Mouse (Mus musculus) layer of hippocampus, adult 2 months (tissue): ENCODE measurements around the gene Gfer. TPM values are rescaled to one million over a fixed set of nuclear protein-coding genes. Genes with fewer than 3 reads are reported as not detected.

Experiments
- DNase-seq, 2 experiments: peaks; one replicate each; pipeline ENCODE4 v3.0.0; 2022; ENCODE audit warnings: low spot score in 2 of 2
- H3K27ac ChIP-seq: fragments of 200-600 bp; 2 replicates; pipeline ENCODE4 v1.8.1; 2022
- H3K4me3 ChIP-seq: fragments of 200-600 bp; 2 replicates; pipeline ENCODE4 v1.8.1; 2022; ENCODE audit warnings: mild to moderate bottlenecking
- CTCF ChIP-seq: fragments of 200-600 bp; conservative IDR thresholded peaks from 2 replicates; pipeline ENCODE4 v1.8.1; 2022; ENCODE audit warnings: antibody characterized with exemption, mild to moderate bottlenecking, moderate library complexity
- total RNA-seq, 2 experiments: library from RNA; stranded (reverse); gene quantifications; 2 replicates each; pipeline ENCODE4 v1.2.3; 2021

Gfer gene
- total RNA-seq, 2 experiments from 2014 or later, result 22.3 to 22.4 TPM

- no peak for TF ChIP-seq CTCF
- DNase-seq, result no peak
- H3K4me3 ChIP-seq, result no peak overlapping the region
- no peak overlapping the region for H3K27ac ChIP-seq
Measured at GRCm38 (mm10) chr17:24692385-24692784, 3.6 kb downstream of the Gfer start.

GRCm38 (mm10) chr17:24689251-24690081 lies 6.5 kb downstream of the Gfer start, which contains the start of gene Syngr3:
TSS of gene Syngr3 (minus strand) at chr17:24689955.
- no peak; the same call in 1 of the 2 replicates for TF ChIP-seq CTCF
- H3K4me3 ChIP-seq, result peak within 1 kb of the TSS; percentile 89
- peak in 1 of 2 experiments; percentile 55 for DNase-seq
- peak within 1 kb of the TSS; percentile 98 for H3K27ac ChIP-seq

GRCm38 (mm10) chr17:24687599-24687998 lies 8.4 kb downstream of the Gfer start:
- Histone ChIP-seq H3K27ac (no peak overlapping the region), H3K4me3 (peak overlapping the region; percentile 89)
- no peak for DNase-seq
- TF ChIP-seq CTCF, result no peak

GRCm38 (mm10) chr17:24687146-24687595 lies 8.8 kb downstream of the Gfer start:
- peak overlapping the region; percentile 89 for H3K4me3 ChIP-seq
- DNase-seq, result no peak
- TF ChIP-seq CTCF, result no peak

DNA sequence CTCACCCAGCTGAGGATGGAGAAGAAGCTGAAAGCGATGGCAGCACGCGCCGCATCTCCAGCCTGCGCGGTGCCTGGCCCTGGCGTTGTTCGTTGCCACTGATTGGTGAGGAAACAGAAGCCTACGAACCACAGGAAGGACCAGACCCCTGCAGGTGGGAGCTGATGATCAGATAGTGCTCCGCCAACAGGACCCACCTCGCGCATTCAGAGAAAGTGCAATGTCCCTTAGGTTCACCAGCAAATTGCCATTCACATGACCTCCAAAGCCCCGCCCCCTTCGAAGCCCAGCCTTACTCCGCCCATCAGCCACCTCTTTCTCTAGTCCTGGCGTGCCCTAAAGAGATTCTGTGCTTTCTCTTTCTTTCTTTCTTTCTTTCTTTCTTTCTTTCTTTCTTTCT lies 9.4 kb downstream of the Gfer start:
- DNase-seq, result no peak
- TF ChIP-seq CTCF, result no peak
- Histone ChIP-seq H3K4me3 (no peak overlapping the region), H3K27ac (no peak overlapping the region)

More at GRCm38 (mm10) chr17:24687146-24687595, 8.8 kb downstream of the Gfer start:
- H3K27ac ChIP-seq, result no peak overlapping the region

DNA sequence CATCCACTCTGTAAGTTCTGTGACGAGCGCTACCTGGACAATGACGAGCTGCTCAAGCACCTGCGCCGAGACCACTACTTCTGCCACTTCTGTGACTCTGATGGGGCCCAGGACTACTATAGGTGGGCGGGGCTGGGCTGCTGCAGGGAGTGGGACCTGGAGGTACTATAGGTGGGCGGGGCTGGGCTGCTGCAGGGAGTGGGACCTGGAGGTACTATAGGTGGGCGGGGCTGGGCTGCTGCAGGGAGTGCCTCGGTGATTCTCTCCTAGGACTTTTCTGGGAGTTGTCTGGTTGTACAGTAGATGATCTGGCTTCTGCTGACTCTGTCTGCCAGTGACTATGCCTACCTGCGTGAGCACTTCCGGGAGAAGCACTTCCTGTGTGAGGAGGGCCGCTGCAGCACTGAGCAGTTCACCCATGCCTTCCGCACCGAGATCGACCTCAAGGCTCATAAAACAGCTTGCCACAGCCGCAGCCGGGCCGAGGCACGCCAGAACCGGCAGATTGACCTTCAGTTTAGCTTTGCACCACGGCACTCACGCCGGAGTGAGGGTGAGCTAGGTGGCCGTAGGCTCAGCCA lies 18.4 kb downstream of the Gfer start:
- DNase-seq, result no peak
- Histone ChIP-seq H3K27ac (no peak overlapping the region), H3K4me3 (no peak overlapping the region)
- no peak for TF ChIP-seq CTCF

DNA sequence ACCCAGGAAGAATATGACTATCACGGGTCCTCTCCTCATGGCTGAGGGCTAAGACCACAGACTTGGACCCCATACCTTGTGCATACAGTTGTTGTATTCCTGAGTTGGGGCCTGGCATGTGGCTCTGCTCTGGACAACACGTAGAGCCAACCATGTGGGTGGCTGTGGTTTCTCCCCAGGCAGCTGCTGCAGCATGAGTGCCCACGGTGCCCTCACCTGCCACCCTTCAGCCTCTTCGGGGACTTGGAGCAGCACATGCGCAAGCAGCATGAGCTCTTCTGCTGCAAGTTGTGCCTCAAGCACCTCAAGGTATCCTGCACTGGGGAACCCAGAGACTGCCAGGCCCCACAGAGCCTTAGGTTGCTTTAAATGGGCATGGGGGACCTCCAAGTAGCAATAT lies 19.1 kb downstream of the Gfer start:
- no peak for DNase-seq
- Histone ChIP-seq H3K4me3 (no peak overlapping the region), H3K27ac (no peak overlapping the region)
- no peak for TF ChIP-seq CTCF

- peak; percentile 86 for TF ChIP-seq CTCF
- H3K27ac ChIP-seq, result no peak overlapping the region
- peak in 1 of 2 experiments; percentile 71 for DNase-seq
- H3K4me3 ChIP-seq, result no peak overlapping the region
Measured at GRCm38 (mm10) chr17:24676187-24676586, 19.8 kb downstream of the Gfer start.

- TF ChIP-seq CTCF, result no peak
- H3K27ac ChIP-seq, result no peak overlapping the region
- no peak overlapping the region for H3K4me3 ChIP-seq
- DNase-seq, result peak; percentile 51 to 75
Measured at GRCm38 (mm10) chr17:24674277-24674676, 21.7 kb downstream of the Gfer start.

DNA sequence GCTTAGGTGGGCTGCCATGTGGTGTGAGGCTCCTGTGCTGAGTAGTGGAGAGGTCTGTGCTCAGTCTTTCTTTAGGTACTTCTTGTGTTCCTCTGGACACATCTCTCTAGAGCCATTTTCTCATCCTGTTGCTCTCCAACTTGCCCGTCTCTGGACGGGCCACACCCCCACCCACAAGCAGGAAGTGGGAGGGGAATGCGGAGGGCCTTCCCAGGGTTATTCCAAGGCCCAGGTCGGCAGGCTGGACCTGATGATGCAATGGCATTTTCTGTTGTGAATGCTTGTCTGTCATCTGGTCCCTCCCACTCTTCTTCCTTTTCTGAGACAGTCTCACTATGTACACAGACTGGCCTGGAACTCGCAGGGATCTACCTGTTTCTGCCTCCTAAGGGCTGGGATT lies 23.8 kb downstream of the Gfer start:
- no peak for TF ChIP-seq CTCF
- H3K4me3 ChIP-seq, result no peak overlapping the region
- no peak for DNase-seq
- H3K27ac ChIP-seq, result no peak overlapping the region

DNA sequence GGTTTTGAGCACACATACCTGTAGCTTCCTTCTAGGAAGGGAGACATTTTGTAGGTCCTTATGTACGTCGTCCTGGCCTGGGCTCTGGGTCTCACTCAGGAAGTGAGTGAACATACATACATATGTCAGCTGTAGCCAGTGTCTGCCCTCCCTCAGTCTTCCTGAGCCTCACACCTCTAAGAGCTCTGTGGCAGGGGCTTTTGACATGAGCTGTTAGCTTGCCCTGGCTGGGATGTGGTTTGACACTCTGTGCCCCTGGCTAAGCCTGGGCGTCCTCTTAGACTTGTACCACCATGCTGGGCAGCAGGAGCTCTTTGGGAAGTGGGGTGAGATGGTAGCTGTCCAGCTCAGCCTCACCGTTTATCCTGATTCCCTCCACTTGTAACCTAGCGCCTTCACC lies 24.6 kb downstream of the Gfer start:
- DNase-seq, result no peak
- no peak for TF ChIP-seq CTCF
- H3K4me3 ChIP-seq, result peak overlapping the region; percentile 1; the same call in 1 of the 2 replicates
- no peak overlapping the region for H3K27ac ChIP-seq

DNA sequence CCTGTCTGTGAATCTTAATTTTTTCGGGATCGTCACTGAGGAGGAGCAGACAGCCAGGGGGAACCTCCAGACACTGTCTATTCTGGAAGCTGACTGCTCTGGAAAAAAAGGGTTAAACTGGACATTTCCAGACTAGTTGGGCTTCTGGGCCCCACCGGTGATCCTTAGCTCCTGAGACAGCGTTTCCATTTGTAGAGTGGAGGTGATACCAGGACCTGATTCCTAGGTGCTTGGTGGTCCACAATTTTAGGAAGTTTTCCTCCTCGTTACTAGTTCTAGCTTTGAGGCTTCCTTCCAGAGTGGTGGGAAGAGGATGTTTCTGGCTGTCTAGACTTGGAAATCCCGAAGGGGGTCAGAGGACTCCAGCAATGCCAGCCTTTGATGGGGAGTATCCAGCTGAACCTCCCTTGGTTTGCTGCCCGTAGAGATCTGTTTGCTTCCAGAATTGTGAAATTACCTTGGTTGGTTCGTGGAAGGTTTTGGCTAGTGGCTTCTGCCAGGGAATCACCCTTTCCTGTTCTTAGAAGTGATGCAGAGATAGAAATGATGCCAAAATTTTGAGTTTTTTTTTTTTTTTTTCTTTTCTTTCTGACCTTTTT lies 25.6 kb downstream of the Gfer start:
- peak overlapping the region; percentile 90 for H3K4me3 ChIP-seq
- peak overlapping the region; percentile 94 for H3K27ac ChIP-seq
- TF ChIP-seq CTCF, result no peak
- no peak for DNase-seq
